Mouse (Mus musculus) monocyte, adult 5-6 weeks (primary cell): ENCODE results near the gene Btbd9. TPM values are rescaled to one million over a fixed set of nuclear protein-coding genes. Genes with fewer than 3 reads are reported as not detected.

Experiments
- ATAC-seq: fragments of 153-309, 156-312 bp; replicated peaks from 2 replicates; pipeline ENCODE4 v1.8.0; 2017; ENCODE audit warnings: mild to moderate bottlenecking; ENCODE audit not compliant: low TSS enrichment, insufficient number of reproducible peaks, severe bottlenecking, poor library complexity, low FRiP score
- total RNA-seq: library from RNA; stranded (forward); fragments of 200-1000, 200-491, 200-594 nt; gene quantifications from 3 replicates; pipeline ENCODE4 v1.2.3, GENCODE M21; 2017

Gene Btbd9
- total RNA-seq, 1 experiment from 2014 or later = 25.3 TPM

DNA sequence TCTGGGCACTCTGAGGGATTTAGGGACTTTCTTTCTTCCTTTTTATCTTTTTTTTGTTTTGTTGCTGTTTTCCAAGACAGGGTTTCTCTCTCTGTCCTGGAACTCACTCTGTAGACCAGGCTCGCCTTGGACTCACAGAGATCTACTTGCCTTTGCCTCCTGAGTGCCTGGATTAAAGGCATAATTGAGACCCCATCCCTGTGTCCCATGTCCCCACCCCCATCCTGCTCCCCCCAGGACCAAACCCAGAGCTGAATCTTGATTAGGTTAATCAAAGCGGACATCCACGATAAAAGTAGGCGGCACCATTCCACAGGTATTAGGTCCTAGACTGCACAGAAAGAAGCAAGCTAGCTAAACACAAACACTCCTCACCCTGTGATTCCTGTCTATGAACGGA, 28.7 kb upstream of the Btbd9 start:
- ATAC-seq = no peak

DNA sequence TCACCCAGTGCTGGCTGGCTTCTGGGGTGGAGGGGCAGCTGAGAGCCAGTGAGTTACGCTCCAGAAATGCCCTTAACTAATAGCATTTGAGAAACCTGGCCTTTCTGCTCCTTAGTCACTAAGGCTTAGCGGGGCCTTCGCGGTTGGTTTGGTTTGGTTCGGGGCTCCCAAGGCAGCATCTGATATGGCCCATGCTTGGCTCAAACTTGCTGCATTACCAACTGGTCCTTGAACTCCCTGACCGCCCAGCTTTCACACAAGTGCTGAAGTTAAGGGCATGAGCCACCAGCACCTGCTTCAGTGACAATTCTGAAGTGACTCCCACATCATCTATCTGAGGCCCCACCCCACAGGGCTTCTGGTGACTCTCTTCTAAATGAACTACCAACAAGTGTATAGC, 28.0 kb upstream of the Btbd9 start:
- no peak for ATAC-seq

DNA sequence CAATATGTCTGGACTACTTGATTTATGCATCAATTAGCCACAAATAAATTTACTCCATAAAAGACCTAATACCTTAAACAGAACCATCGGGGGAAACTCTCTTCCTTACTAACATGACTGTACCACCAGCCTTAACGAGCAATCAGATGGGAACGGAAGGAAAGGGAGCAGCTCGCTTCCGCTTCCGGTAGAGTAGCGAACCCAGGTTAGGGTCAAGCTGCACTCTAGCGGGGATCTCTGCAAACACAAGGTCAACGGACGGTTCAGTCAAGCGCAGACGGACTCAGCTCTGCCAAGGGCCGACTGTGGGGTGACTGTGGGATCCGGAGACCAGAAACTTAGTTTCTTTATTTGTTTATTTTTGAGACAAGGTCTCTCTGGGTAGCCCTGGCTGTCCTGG, 25.9 kb upstream of the Btbd9 start:
- ATAC-seq = no peak

DNA sequence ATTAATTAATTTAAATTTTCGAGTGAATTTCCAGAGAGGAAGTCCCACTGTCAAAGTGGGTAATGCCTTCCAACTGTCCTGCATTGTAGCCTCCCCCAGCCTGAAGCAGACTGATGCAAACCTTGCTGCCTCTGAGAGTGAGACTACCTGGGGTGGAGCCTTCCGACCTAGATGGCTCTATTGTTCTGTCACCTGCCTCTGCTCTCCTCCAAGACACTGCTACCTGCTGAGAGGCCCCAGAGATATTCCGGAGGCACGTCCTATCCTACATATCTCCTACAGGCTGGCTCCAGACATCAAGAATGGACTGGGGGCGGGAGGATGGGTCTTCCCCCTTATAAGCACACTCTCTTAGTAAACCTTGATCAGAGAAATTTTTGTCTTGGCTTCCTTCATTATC, 22.0 kb upstream of the Btbd9 start:
- ATAC-seq = no peak

DNA sequence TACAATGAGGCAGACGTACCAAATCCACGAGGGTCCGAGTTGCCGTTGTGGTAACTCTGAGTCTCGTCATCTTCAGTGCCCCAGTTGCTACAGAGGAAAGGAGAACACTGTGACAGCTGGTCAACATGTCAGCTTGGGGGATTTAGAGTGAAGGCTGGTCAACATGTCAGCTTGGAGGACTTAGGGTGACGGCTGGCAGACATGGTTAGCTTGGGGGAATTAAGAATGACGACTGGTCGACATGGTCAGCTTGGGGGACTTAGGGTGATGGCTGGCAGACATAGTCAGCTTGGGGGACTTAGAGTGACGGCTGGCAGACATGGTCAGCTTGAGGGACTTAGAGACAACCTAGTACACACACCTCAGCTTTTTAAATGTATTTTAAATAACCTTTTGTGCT, 21.5 kb upstream of the Btbd9 start:
- no peak for ATAC-seq

DNA sequence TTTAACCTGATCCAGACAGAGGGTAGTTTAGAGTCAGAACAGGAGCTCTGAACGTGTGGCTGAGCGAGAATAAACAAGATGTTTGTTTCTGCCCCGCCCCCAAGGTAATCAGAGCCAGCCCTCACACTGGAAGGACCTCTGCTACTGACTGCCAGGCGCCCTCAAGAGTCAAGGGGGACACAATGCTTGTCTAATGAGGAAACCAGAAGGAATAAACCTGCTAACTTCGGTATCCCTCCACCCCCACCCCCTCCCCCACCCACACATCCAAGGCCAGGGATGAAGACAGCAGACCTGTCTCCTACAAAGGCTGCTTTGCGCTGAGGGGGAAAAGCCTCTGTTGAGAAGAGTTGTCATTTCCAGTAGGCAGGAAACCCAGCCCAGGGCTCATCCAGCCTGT, 18.6 kb upstream of the Btbd9 start:
- no peak for ATAC-seq

DNA sequence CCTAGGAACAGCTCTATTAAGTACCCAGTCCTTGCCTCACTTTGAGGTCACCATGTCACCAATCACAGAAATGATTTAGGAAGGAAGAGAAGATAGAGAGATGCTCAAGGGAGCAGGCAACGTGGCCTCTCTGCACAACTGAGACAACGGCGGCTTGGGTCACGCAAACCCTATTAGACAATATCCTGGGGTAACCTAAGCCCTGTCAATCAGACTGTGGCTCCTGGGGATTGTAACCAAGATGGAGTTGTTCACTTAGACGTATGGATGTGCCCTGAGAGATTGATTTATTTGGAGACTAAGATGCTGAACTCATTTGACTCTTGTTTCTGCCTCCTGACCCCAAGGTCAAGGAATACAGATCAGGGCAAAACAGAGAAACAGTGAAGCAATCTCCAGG, 18.1 kb upstream of the Btbd9 start:
- no peak for ATAC-seq

DNA sequence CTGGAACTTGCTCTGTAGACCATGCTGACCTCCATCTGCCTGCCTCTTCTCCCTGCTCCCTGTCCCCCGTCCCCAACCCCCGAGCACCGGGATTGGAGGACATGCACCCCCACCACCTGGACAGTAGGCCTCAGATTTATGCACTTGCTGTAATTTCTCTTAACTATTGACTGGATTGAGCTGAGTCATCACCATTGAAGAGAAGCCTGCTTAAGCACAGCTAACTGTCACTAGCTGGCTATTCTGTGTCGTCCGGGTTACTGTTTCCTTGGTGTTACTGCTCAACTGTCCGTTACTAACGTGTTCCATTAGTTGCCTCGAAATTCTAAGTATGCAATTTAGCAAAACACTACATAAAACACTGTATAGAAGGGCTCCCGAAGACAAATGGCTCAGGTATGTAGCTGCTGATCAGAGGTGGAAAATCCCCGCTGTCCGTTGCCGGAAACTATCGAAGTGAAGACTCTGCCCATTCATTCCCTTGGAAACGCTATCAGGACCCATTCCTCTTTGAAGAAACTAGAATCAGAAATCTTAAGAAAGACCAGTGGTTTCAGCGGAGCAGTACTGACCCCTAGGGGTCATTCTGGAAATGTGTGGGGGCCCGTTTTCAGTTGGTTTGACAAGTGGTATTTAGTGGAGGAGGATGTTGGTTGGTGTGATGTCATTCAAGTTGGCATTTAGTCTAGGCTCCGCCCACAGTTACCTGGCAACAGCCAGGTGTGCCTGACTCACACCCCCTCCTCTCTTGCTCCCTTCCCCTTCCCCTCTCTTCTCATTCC, 14.3 kb upstream of the Btbd9 start:
- ATAC-seq = 0 out of 2 replicates have a peak, but pooled peaks have one; percentile 40

DNA sequence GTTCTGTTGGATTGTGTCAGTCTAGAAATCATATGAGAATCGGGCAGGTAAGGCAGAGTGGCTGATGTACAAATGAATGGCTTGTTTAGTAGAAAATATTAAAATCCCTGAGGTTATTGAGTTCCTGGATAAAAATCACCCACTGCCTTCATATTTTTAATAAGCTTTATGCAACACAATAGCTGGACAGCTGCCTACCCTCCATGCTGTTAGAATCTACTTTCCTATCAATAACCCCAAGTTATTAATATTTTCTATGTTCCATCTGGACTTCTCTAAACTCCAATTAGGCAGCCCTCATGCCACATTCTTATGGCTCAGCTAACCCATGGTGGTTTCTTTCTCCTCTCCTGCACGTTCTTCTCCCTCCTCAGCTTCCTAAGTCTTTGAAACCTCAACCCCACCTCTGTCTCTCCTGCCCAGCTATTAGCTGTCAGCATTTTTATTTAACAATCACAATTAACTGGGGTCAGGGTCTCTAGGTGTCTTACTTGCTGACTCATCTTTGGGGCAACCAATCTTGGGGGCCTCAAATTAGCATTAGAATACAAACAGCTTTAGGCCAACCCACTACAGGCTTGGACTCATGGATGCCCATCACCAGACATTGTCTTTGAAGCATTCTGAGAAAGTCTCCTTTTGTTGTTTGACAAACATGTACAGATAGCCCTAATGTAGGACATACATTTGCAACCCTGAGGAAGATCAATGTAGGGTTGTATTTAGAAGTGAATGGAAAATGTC, 7.1 kb upstream of the Btbd9 start:
- ATAC-seq = no peak

DNA sequence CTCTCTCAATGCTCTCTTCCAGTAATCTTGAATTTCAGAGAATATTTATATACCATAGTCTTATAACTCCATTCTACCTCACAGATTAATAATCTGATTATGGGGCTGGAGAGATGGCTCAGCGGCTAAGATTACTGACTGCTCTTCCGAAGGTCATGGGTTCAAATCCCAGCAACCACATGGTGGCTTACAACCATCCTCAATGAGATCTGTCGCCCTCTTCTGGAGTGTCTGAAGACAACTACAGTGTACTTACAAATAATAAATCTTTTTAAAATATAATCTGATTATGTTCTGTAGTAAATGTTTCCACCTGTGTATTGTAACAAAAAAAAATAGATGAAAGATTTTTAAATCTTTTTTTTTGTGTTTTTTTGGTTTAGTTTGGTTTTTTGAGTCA, 6.0 kb upstream of the Btbd9 start:
- no peak for ATAC-seq

DNA sequence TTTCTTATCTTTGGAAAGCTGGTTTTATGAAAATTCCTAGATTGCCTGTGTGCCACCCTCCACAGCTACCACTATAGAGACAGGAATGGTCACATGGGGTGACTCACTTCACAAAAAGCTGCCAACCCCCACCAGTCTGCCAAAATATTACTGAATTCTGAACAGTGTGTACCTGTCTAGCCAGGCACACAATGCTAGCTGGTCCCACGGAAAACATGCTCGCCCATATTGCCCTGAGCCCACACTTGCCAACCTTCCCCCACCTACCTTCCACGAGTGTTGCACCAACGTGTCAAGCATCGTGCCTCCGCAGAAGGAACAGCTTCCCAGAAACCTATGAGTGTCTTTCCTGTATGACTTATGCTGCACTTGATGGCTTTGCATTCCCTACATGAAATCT, 4.9 kb upstream of the Btbd9 start:
- ATAC-seq = no peak

DNA sequence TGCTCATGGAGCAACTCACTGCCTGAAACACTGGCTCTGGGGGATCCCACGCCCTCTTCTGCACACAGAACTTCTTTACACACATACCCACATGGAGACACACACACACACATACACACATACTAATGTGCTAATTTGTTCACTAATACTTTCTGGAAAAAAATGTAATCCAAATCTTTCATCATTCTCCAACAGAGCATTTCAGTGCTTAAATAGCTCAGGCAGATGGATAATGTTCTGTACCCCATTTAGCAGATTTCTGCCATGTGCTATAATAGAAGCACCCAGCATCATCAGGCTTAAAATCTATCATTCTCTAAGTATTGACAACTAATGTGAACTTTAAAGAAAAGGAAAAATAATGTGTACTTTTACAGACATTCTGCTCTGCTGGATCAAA, 4.5 kb upstream of the Btbd9 start:
- ATAC-seq = no peak

DNA sequence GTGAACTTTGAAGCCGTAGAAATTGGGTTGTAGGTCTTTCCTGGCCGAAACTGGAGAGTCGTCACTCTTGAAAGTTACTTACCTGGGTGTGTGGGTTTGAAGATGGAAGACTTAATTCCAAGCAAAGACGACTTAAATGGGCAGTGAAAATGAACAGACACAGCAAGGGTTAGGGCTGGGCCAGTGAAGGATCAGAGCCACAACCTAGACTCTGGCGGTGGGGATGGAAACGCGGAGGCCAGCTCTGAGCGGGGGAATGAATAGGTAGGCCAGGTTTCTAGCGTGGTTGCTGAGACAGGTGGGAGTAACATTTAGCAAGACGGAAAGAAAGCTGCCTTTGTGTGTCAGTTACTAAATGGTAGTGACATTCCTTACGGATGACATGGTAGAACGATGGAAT, 658 bp upstream of the Btbd9 start:
- no peak for ATAC-seq

DNA sequence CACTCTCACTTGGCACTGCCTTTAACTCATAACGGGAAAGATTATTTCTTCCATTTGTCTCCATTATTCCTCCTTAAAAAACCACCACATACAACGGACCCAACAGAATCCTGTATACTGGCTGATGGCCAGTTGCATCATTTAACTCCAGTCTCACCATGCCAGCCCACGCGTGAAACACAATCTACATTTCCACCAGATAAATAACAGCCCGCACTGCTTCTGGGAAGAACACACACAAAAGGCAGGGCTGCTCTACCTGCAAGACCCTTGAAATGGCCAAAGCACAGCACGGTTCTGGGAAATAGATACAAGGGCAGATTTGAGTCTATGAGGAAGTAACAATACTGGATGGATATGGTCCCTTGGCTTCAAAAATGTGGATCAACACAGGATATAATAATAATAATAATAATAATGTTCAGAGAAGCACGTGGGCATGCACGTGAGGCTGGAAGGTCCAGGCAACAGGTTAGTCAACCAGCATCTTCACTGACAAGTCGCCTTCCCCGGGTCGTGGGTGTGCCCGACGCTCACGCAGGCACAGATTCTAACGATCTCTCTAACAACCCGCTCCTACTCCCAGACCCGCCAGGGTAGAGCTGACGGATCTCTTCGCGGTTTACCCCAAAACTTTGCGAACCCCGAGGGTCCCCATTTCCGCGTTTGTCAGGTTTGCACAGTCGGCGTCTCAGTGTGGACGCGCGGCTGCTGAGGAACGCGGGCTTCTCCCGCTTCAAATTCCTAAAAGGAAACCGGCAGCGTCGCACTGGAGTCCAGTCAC, 975 bp downstream of the Btbd9 start:
- 0 out of 2 replicates have a peak, but pooled peaks have one; percentile 10 for ATAC-seq

DNA sequence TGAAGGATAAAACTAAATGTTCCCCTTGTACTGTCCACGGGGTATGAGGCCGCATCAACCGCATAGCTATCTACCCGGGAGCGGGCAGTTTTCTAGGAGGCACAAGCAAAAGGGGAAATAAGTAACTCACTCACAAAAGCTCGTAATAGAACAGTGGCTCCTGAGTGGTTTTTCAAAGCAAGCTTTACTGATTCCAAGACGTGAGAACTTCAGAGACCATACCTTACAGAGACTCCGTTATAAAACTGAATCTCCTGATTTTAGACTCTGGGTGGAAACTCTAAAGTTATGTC, 1.6 kb downstream of the Btbd9 start:
- ATAC-seq = no peak

DNA sequence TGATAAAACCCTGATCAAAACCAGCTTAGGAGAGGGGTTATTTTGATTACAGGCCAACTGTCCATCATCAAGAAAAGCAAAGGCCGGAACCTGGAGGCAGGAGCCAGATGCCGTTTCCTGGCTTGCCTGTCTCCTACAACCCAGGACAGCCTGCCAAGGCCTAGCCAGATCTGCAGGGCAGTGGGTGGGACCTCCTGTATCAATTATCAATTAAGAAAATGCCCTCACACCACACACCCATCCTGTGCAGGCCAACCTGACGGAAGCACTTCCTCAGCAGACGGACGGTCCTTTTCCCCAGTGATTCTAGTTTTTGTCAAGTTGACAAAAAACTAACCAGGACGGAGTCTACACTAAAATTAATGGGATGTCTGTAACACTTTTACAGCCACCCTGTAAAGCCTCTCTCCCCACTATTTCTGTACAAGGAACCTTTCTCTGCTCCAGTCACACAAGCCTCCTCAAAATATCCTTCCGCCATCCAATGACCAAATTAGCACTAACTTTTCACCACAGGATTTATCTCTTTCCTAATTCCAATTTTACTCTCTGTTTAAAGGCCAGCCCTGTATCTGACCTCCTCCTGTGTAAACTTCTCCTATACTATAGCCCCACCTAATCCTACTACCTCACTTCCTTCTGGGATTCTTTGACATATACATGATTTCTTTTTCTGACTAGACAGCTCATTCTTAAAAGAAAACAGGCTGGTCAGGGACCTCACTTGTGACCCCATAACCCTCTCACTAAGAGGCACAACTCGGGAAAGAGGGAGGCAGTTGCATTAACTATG, 2.1 kb downstream of the Btbd9 start:
- ATAC-seq = no peak

DNA sequence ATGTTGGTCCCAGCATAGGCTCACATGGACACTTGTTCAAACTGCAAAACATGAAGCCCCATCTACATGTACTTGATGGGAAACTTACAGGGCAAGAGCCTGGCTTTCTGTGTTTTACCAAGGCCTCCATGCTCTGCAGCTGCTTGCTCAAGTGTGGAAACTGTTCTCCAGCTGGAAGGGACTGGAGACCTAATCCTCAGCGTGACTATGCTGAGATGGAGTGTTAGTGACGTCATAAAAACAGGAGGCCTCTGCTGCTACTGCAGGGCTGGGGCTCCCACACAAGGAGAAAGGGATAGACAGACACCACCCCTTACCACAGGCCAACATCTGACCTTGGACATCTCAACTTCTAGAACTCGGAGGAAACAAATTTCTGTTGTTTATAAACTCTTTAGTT, 5.3 kb downstream of the Btbd9 start:
- no peak for ATAC-seq

DNA sequence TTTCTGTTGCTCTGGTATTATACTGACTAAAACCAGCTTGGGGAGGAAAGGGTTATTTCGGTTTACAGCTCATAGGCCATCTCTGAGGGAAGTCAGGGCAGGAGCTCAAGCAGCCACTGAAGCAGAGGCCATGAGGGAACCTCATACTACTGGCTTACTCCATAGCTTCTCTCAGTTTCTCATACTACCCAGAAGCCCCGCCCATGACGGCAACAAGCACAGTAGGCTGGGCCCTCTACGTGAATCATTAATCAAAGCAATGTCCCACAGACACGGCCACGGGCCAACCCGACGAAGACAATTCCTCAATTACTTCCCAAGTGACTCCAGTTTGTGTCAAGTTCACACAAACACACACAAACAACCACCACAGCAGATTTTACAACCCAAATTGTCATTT, 6.1 kb downstream of the Btbd9 start:
- no peak for ATAC-seq

DNA sequence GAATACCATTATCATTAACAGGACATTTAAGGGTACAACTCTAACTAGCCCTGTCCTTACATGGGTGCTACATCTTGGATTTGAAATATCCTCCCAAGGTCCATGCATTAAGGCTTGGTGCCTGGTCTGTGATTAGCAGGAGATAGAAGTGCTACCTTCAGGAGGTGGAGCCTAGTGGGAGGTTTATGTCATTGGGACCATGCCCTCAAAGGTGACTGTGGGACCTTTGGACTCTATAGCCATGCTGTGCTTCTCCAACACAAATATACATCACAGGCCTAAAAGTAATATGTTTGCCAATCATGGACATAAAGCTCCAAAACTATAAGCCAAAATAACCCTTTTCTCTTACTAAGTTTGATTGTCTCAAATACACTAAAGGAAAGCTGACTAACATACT, 7.8 kb downstream of the Btbd9 start:
- ATAC-seq = no peak
